Mouse (Mus musculus): ENCODE results near the gene Xpr1. TPM values are rescaled to one million over a fixed set of nuclear protein-coding genes. Genes with fewer than 3 reads are reported as not detected.
"Not testable (repeated sequence)": the region's sequence is repeated elsewhere in the genome, so short reads cannot be mapped to it uniquely, and the experiment has no call there.

Xpr1 gene
- polyA plus RNA-seq, 1 experiment from 2014 or later = 37.9 TPM

DNA sequence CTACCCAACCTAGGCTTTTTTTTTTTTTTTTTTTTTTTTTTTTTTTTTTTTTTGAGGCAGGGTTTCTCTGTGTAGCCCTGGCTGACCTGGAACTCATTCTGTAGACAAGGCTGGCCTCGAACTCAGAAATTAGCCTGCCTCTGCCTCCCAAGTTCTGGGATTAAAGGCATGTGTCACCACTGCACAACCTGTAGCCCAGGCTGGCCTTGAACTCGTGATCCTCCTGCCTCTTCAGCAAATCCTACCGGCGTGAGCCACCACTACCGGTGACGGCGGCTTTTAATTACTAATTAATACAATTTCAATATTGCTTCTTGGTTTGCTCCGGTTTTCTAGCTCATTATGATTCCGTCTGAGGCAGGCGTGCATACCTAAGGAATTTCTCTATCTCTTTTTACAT lies 154.7 kb downstream of the Xpr1 start:
- H3K9me3 ChIP-seq (replicated peaks; ENCODE audit: control insufficient read depth, low read length); H3K27me3 ChIP-seq (replicated peaks; ENCODE audit: control insufficient read depth, insufficient read depth, low read length); H3K4me2 ChIP-seq (ENCODE audit: low read length); H3K9ac ChIP-seq (ENCODE audit: low read length); DNase-seq (ENCODE audit: low spot score); H3K27ac ChIP-seq (ENCODE audit: low read depth, low read length); H3K36me3 ChIP-seq (ENCODE audit: control insufficient read depth, insufficient read depth, low read length); H3K4me1 ChIP-seq (ENCODE audit: control insufficient read depth, insufficient read depth, low read length); H3K4me3 ChIP-seq (ENCODE audit: low read depth, low read length); ATAC-seq: not testable (repeated sequence)
- 94% methylated on average over 10 of the region's 10 CpGs for WGBS

DNA sequence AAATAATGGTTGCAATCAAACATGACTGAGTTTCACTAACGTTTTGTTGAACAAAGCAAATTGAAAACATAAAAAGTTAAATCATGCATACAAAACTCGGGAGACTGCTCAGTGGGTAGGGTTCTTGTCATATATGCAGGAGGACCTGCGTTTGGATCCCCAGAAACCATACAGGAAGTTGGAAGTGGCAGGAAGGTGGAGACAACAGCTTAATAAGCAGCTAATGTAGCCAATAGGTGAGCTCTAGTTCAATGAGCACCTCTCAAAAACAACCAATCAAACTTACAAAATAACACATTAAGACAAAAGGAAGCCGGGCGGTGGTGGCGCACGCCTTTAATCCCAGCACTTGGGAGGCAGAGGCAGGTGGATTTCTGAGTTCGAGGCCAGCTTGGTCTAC lies 162.9 kb downstream of the Xpr1 start:
- no peaks in the 10 kb centered on the region for H3K27me3 ChIP-seq (replicated peaks; ENCODE audit: control insufficient read depth, insufficient read depth, low read length)
- DNase-seq (ENCODE audit: low spot score) (no peak), ATAC-seq (no peak)
- H3K4me1 ChIP-seq (ENCODE audit: control insufficient read depth, insufficient read depth, low read length) = no peaks in the 10 kb centered on the region
- H3K9ac ChIP-seq (ENCODE audit: low read length) = no peak overlapping the region
- H3K9me3 ChIP-seq (replicated peaks; ENCODE audit: control insufficient read depth, low read length) = no peaks in the 10 kb centered on the region
- H3K4me3 ChIP-seq (ENCODE audit: low read depth, low read length) = no peak overlapping the region
- H3K27ac ChIP-seq (ENCODE audit: low read depth, low read length) = no peak overlapping the region
- WGBS = 82% methylated on average over 8 of the region's 8 CpGs
- no peak overlapping the region for H3K4me2 ChIP-seq (ENCODE audit: low read length)
- no peaks in the 10 kb centered on the region for H3K36me3 ChIP-seq (ENCODE audit: control insufficient read depth, insufficient read depth, low read length)

GRCm38 (mm10) chr1:155253126-155253525 lies 164.1 kb downstream of the Xpr1 start:
- Histone ChIP-seq H3K4me3 (ENCODE audit: low read depth, low read length) (no peak overlapping the region), H3K27ac (ENCODE audit: low read depth, low read length) (no peak overlapping the region), H3K9ac (ENCODE audit: low read length) (no peak overlapping the region), H3K4me1 (ENCODE audit: control insufficient read depth, insufficient read depth, low read length) (no peaks in the 10 kb centered on the region), H3K4me2 (ENCODE audit: low read length) (no peak overlapping the region), H3K36me3 (ENCODE audit: control insufficient read depth, insufficient read depth, low read length) (no peaks in the 10 kb centered on the region), H3K27me3 (replicated peaks; ENCODE audit: control insufficient read depth, insufficient read depth, low read length) (no peaks in the 10 kb centered on the region), H3K9me3 (replicated peaks; ENCODE audit: control insufficient read depth, low read length) (no peaks in the 10 kb centered on the region)
- ATAC-seq (no peak), DNase-seq (ENCODE audit: low spot score) (no peak)
- 78% methylated on average over 12 of the region's 12 CpGs for WGBS

DNA sequence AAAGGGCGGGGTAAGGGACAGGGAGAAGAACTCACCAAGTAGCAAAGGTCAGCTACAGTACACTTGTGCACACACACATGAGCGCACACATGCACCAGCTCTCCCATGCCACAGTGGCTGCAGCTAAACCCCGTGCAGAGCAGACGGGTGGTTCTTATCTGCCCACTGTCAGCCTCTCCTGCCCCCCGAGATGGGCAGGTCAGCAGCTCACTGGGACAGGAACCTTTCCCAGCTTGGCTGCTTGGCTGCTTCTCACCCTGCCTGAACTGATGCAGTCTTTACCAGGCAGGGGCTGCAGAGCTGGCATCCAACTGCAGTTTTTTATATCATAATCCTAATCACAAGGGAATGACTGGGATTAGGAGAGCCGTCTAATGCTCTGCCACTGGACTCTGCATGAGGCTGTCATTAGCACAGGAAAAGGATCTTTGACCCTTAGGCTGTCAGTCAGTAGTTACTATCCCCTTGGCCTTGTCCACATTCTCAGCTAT lies 164.5 kb downstream of the Xpr1 start:
- Histone ChIP-seq H3K9ac (ENCODE audit: low read length) (no peak overlapping the region), H3K27ac (ENCODE audit: low read depth, low read length) (no peak overlapping the region), H3K4me1 (ENCODE audit: control insufficient read depth, insufficient read depth, low read length) (no peaks in the 10 kb centered on the region), H3K9me3 (replicated peaks; ENCODE audit: control insufficient read depth, low read length) (no peaks in the 10 kb centered on the region), H3K27me3 (replicated peaks; ENCODE audit: control insufficient read depth, insufficient read depth, low read length) (no peaks in the 10 kb centered on the region), H3K36me3 (ENCODE audit: control insufficient read depth, insufficient read depth, low read length) (no peaks in the 10 kb centered on the region), H3K4me2 (ENCODE audit: low read length) (no peak overlapping the region), H3K4me3 (ENCODE audit: low read depth, low read length) (no peak overlapping the region)
- ATAC-seq = no peak
- DNase-seq (ENCODE audit: low spot score) = no peak
- 55% methylated on average over 6 of the region's 6 CpGs for WGBS

DNA sequence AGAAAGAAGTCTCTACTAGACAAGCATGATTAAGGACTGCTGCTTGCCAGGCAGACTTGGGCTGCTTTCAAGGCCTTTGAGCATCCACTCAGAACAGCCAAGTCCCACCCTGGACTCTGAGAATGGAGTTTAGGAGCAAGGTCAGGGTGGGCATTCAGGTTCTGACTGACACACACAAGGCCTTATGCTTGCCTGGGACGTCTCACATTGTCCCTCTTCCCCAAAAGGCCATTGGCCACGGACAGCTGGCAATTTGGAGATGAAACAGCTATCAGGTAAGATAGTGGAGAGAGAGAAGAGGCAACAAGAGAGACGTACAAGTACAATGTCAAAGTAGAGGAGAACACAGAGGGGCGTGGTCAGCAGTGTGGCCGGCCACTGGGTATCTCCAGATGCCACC lies 165.6 kb downstream of the Xpr1 start:
- Histone ChIP-seq H3K27me3 (replicated peaks; ENCODE audit: control insufficient read depth, insufficient read depth, low read length) (no peaks in the 10 kb centered on the region), H3K4me1 (ENCODE audit: control insufficient read depth, insufficient read depth, low read length) (no peaks in the 10 kb centered on the region), H3K27ac (ENCODE audit: low read depth, low read length) (no peak overlapping the region), H3K4me3 (ENCODE audit: low read depth, low read length) (no peak overlapping the region), H3K36me3 (ENCODE audit: control insufficient read depth, insufficient read depth, low read length) (no peaks in the 10 kb centered on the region), H3K9me3 (replicated peaks; ENCODE audit: control insufficient read depth, low read length) (no peaks in the 10 kb centered on the region), H3K9ac (ENCODE audit: low read length) (no peak overlapping the region), H3K4me2 (ENCODE audit: low read length) (no peak overlapping the region)
- 78% methylated on average over 5 of the region's 5 CpGs for WGBS
- DNase-seq (ENCODE audit: low spot score) (no peak), ATAC-seq (no peak)

GRCm38 (mm10) chr1:155250531-155251135 lies 166.6 kb downstream of the Xpr1 start:
- Histone ChIP-seq H3K4me2 (ENCODE audit: low read length) (no peak overlapping the region), H3K9ac (ENCODE audit: low read length) (no peak overlapping the region), H3K36me3 (ENCODE audit: control insufficient read depth, insufficient read depth, low read length) (no peaks in the 10 kb centered on the region), H3K27ac (ENCODE audit: low read depth, low read length) (no peak overlapping the region), H3K27me3 (replicated peaks; ENCODE audit: control insufficient read depth, insufficient read depth, low read length) (no peaks in the 10 kb centered on the region), H3K4me1 (ENCODE audit: control insufficient read depth, insufficient read depth, low read length) (no peaks in the 10 kb centered on the region), H3K4me3 (ENCODE audit: low read depth, low read length) (no peak overlapping the region), H3K9me3 (replicated peaks; ENCODE audit: control insufficient read depth, low read length) (no peaks in the 10 kb centered on the region)
- DNase-seq (ENCODE audit: low spot score) (no peak), ATAC-seq (no peak)
- WGBS = 37% methylated on average over 4 of the region's 4 CpGs

GRCm38 (mm10) chr1:155249896-155250295 lies 167.3 kb downstream of the Xpr1 start:
- no peak overlapping the region for H3K4me3 ChIP-seq (ENCODE audit: low read depth, low read length)
- no peak for ATAC-seq
- no peak overlapping the region for H3K27ac ChIP-seq (ENCODE audit: low read depth, low read length)
- no peak overlapping the region for H3K4me2 ChIP-seq (ENCODE audit: low read length)
- no peaks in the 10 kb centered on the region for H3K9me3 ChIP-seq (replicated peaks; ENCODE audit: control insufficient read depth, low read length)
- H3K36me3 ChIP-seq (ENCODE audit: control insufficient read depth, insufficient read depth, low read length) = no peaks in the 10 kb centered on the region
- no peak for DNase-seq (ENCODE audit: low spot score)
- no peaks in the 10 kb centered on the region for H3K27me3 ChIP-seq (replicated peaks; ENCODE audit: control insufficient read depth, insufficient read depth, low read length)
- no peak overlapping the region for H3K9ac ChIP-seq (ENCODE audit: low read length)
- no peaks in the 10 kb centered on the region for H3K4me1 ChIP-seq (ENCODE audit: control insufficient read depth, insufficient read depth, low read length)
- WGBS = 41% methylated on average over 5 of the region's 5 CpGs

DNA sequence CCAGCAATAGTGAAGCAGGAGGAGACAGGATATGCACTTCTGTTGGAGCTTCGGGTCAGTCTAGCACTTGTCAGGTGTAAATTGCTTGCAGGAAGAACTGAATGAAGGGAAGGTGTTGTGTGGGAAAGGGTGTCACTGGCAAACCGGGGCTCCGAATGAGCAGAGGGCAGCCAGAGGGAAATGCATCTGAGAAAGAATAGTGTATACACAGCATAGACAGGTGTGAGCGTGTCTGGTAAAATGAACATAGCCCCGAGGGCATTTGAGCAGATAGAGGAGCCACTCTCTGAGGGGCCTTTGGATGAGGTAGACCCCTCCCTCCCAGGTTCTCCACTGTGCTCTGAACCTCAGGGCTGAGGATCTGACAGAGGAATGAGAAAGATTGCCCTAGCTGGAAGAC lies 169.2 kb downstream of the Xpr1 start:
- H3K4me2 ChIP-seq (ENCODE audit: low read length) = no peak overlapping the region
- H3K9me3 ChIP-seq (replicated peaks; ENCODE audit: control insufficient read depth, low read length) = no peaks in the 10 kb centered on the region
- WGBS = 80% methylated on average over 5 of the region's 5 CpGs
- H3K9ac ChIP-seq (ENCODE audit: low read length) = no peak overlapping the region
- peaks cover 3% of the 10 kb centered on the region; the same call in 1 of the 2 replicates for H3K4me1 ChIP-seq (ENCODE audit: control insufficient read depth, insufficient read depth, low read length)
- no peak overlapping the region for H3K27ac ChIP-seq (ENCODE audit: low read depth, low read length)
- H3K27me3 ChIP-seq (replicated peaks; ENCODE audit: control insufficient read depth, insufficient read depth, low read length) = peaks cover 4% of the 10 kb centered on the region; the same call in 1 of the 2 replicates
- DNase-seq (ENCODE audit: low spot score) (no peak), ATAC-seq (no peak)
- no peak overlapping the region for H3K4me3 ChIP-seq (ENCODE audit: low read depth, low read length)
- H3K36me3 ChIP-seq (ENCODE audit: control insufficient read depth, insufficient read depth, low read length) = no peaks in the 10 kb centered on the region

DNA sequence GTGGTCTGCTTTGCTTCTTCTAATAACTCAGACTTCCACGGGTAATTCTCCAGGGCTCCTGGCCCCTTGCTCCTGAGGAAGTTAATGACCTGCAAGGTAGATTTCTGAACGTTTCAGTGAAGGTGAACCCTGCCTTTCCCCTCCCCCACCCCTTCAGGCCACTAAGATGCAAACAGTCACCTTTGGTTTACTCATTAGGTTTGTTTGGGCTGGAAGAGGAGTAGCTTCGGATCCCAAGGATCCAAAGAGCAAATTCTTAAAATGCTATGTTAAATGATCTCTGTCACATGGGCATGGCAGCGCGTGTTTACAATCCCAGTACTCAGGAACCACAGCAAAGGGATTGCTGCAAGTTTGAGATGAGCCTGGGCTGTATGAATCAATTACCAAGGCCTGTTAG lies 169.8 kb downstream of the Xpr1 start:
- no peaks in the 10 kb centered on the region for H3K9me3 ChIP-seq (replicated peaks; ENCODE audit: control insufficient read depth, low read length)
- 46% methylated on average over 5 of the region's 5 CpGs for WGBS
- H3K27ac ChIP-seq (ENCODE audit: low read depth, low read length) = no peak overlapping the region
- no peak for ATAC-seq
- H3K4me3 ChIP-seq (ENCODE audit: low read depth, low read length) = no peak overlapping the region
- no peak overlapping the region for H3K9ac ChIP-seq (ENCODE audit: low read length)
- no peak for DNase-seq (ENCODE audit: low spot score)
- peaks cover 3% of the 10 kb centered on the region; the same call in 1 of the 2 replicates for H3K4me1 ChIP-seq (ENCODE audit: control insufficient read depth, insufficient read depth, low read length)
- peaks cover 4% of the 10 kb centered on the region; the same call in 1 of the 2 replicates for H3K27me3 ChIP-seq (replicated peaks; ENCODE audit: control insufficient read depth, insufficient read depth, low read length)
- no peak overlapping the region for H3K4me2 ChIP-seq (ENCODE audit: low read length)
- no peaks in the 10 kb centered on the region for H3K36me3 ChIP-seq (ENCODE audit: control insufficient read depth, insufficient read depth, low read length)

All from forebrain, embryonic 14.5 days (tissue).